Mouse (Mus musculus) lung, postnatal 14 days (tissue): ENCODE measurements around the gene Strn4.

ENCODE experiments used
- DNase-seq: peaks from one replicate; pipeline ENCODE4 v3.0.0; 2021

Strn4 gene

DNA sequence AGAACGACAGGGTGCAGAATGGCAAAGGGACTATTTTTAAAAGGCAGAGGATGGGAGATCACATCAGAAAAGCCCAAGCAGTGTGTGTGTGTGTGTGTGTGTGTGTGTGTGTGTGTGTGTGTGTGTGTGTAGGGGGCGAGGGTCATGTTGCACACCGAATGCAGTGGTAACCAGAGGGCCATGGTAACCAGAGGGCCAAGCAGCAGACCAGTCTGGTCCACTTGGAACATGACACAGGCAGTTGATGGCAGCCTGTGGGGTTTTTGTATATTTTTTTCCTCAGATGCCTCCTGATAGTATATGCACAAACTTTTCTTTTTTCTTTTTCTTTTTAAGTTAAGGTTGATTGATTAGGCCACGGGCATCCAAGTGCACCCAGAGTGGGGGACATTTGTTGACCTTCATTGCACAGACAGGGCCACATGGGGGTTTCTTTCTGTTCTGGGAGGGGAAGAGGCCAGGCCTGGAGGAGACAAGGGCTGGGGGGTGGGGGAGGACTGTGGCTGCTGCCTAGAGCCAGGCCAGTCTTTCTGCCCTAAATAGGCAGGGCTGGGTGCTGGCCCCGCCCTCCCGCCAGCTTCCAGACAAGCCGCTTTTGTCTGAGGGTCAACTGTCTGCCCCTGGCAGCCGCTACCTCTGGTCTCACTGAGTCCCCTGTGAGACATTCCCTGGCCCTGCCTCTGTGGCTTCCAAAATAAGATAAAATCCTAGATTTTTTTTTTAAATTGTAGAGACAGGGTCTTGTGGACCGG, 64.3 kb downstream of the Strn4 start:
- DNase-seq = peak; percentile 52

GRCm38 (mm10) chr7:16880615-16881014, 64.9 kb downstream of the Strn4 start:
- DNase-seq = no peak

GRCm38 (mm10) chr7:16883162-16883561, 67.5 kb downstream of the Strn4 start:
- DNase-seq = no peak

- no peak for DNase-seq
Measured at GRCm38 (mm10) chr7:16884334-16884733, 68.6 kb downstream of the Strn4 start.

DNA sequence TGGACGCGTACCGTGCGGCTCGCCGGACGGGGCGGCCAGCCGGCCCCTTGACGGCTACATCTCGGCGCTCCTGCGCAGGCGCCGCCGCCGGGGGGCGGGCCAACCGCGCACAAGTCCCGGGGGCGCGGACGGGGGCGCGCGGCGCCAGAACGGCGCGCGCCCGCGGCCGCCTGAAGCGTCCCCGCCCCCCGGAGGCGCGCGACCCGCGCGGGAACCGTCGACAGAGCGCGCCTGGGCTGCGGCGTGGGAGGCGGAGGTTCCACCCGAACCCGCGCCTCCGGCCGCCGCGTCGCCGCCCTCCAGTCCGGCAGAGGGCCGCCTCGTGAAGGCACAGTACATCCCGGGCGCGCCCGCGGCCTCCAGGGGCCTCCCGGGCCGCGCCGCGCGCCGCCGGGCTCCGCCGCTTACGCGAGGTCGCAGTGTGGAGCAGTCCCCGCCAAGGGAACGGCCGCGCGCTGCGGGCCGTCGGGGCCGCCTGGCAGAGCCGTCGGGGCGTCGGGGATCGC, 69.6 kb downstream of the Strn4 start:
- no peak for DNase-seq

DNA sequence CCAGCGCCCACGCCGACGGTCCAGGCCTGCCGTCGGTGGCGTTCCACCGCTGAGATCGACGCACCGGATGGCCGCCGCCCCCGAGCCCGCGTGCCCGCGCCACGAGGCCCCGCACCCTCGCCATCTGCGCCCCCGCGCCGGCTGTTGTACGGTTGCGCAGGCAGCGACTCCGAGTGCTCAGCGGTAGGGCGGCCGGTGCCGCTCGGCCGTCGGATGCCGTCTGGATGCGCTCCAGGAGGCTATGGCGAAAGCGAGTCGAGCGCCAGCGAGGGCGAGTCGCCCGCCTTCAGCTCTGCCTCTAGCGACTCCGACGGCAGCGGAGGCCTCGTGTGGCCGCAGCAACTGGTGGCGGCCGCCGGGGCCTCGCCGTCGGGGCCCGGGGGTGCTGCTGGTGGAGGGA, 70.2 kb downstream of the Strn4 start:
- DNase-seq = no peak
